Mouse (Mus musculus): ENCODE measurements around the gene Etnk1. TPM values are rescaled to one million over a fixed set of nuclear protein-coding genes. Genes with fewer than 3 reads are reported as not detected.

Gene Etnk1
- total RNA-seq (2014; rRNA removed) (26.4 and 36.6 TPM in 2 replicates), polyA plus RNA-seq (2012; rRNA removed) (14.0 and 14.4 TPM in 2 replicates)

GRCm38 (mm10) chr6:143166452-143167357 lies at the start of gene Etnk1:
TSS of gene Etnk1 (plus strand) at chr6:143167221.
- peak; percentile 82 for DNase-seq (ENCODE audit: extremely low read depth, low read depth, low spot score)
- Histone ChIP-seq H3K4me1 (ENCODE audit: control insufficient read depth, insufficient read depth, low read length) (peaks cover 9% of the 10 kb centered on the region), H3K36me3 (ENCODE audit: control insufficient read depth, insufficient read depth, low read length) (no peaks in the 10 kb centered on the region), H3K27me3 (ENCODE audit: control insufficient read depth, insufficient read depth, low read length) (no peaks in the 10 kb centered on the region), H3K27ac (replicated peaks; ENCODE audit: insufficient read depth, low read depth, low read length) (peak within 1 kb of the TSS; percentile 52), H3K79me2 (ENCODE audit: control insufficient read depth, insufficient read depth, low read length) (peaks cover 12% of the 10 kb centered on the region; the same call in 1 of the 2 replicates), H3K9ac (ENCODE audit: low read depth, low read length) (peak within 1 kb of the TSS; percentile 94), H3K4me3 (ENCODE audit: insufficient read depth, low read depth, low read length) (peak within 1 kb of the TSS; percentile 73)
- WGBS, result under 1% methylated on average over 76 of the region's 81 CpGs
- TF ChIP-seq POLR2A (IDR thresholded peaks at IDR 0.05; ENCODE audit: extremely low read depth, insufficient read depth, low read length), result peak; percentile 89
- TF ChIP-seq CTCF (IDR thresholded peaks at IDR 0.05; ENCODE audit: low read depth, low read length), result 0 out of 2 replicates have a peak, but pooled peaks have one; percentile 12

GRCm38 (mm10) chr6:143119325-143119724 lies 47.7 kb upstream of the Etnk1 start:
- no peaks in the 10 kb centered on the region for H3K36me3 ChIP-seq (ENCODE audit: control insufficient read depth, insufficient read depth, low read length)
- H3K27ac ChIP-seq (replicated peaks; ENCODE audit: insufficient read depth, low read depth, low read length), result no peak overlapping the region
- 96% methylated on average over 6 of the region's 6 CpGs for WGBS
- H3K9ac ChIP-seq (ENCODE audit: low read depth, low read length), result no peak overlapping the region
- TF ChIP-seq CTCF (IDR thresholded peaks at IDR 0.05; ENCODE audit: low read depth, low read length) (no peak), POLR2A (IDR thresholded peaks at IDR 0.05; ENCODE audit: extremely low read depth, insufficient read depth, low read length) (no peak)
- DNase-seq (ENCODE audit: extremely low read depth, low read depth, low spot score), result no peak
- H3K27me3 ChIP-seq (ENCODE audit: control insufficient read depth, insufficient read depth, low read length), result no peaks in the 10 kb centered on the region
- H3K4me1 ChIP-seq (ENCODE audit: control insufficient read depth, insufficient read depth, low read length), result peaks cover 3% of the 10 kb centered on the region; the same call in 1 of the 2 replicates
- no peaks in the 10 kb centered on the region for H3K79me2 ChIP-seq (ENCODE audit: control insufficient read depth, insufficient read depth, low read length)
- no peak overlapping the region for H3K4me3 ChIP-seq (ENCODE audit: insufficient read depth, low read depth, low read length)

GRCm38 (mm10) chr6:143125721-143126120 lies 41.3 kb upstream of the Etnk1 start:
- H3K4me1 ChIP-seq (ENCODE audit: control insufficient read depth, insufficient read depth, low read length), result no peaks in the 10 kb centered on the region
- H3K27me3 ChIP-seq (ENCODE audit: control insufficient read depth, insufficient read depth, low read length), result no peaks in the 10 kb centered on the region
- no peak for TF ChIP-seq CTCF (IDR thresholded peaks at IDR 0.05; ENCODE audit: low read depth, low read length)
- no peak for TF ChIP-seq POLR2A (IDR thresholded peaks at IDR 0.05; ENCODE audit: extremely low read depth, insufficient read depth, low read length)
- H3K79me2 ChIP-seq (ENCODE audit: control insufficient read depth, insufficient read depth, low read length), result no peaks in the 10 kb centered on the region
- no peak for DNase-seq (ENCODE audit: extremely low read depth, low read depth, low spot score)
- H3K36me3 ChIP-seq (ENCODE audit: control insufficient read depth, insufficient read depth, low read length), result no peaks in the 10 kb centered on the region
- no peak overlapping the region for H3K4me3 ChIP-seq (ENCODE audit: insufficient read depth, low read depth, low read length)
- H3K27ac ChIP-seq (replicated peaks; ENCODE audit: insufficient read depth, low read depth, low read length), result no peak overlapping the region
- H3K9ac ChIP-seq (ENCODE audit: low read depth, low read length), result no peak overlapping the region

GRCm38 (mm10) chr6:143129466-143129865 lies 37.6 kb upstream of the Etnk1 start:
- Histone ChIP-seq H3K9ac (ENCODE audit: low read depth, low read length) (no peak overlapping the region), H3K36me3 (ENCODE audit: control insufficient read depth, insufficient read depth, low read length) (no peaks in the 10 kb centered on the region), H3K79me2 (ENCODE audit: control insufficient read depth, insufficient read depth, low read length) (no peaks in the 10 kb centered on the region), H3K4me1 (ENCODE audit: control insufficient read depth, insufficient read depth, low read length) (peaks cover 2% of the 10 kb centered on the region; the same call in 1 of the 2 replicates), H3K4me3 (ENCODE audit: insufficient read depth, low read depth, low read length) (no peak overlapping the region), H3K27me3 (ENCODE audit: control insufficient read depth, insufficient read depth, low read length) (no peaks in the 10 kb centered on the region), H3K27ac (replicated peaks; ENCODE audit: insufficient read depth, low read depth, low read length) (no peak overlapping the region)
- DNase-seq (ENCODE audit: extremely low read depth, low read depth, low spot score), result no peak
- 92% methylated on average over 7 of the region's 7 CpGs for WGBS
- no peak for TF ChIP-seq POLR2A (IDR thresholded peaks at IDR 0.05; ENCODE audit: extremely low read depth, insufficient read depth, low read length)

GRCm38 (mm10) chr6:143129952-143130351 lies 37.1 kb upstream of the Etnk1 start:
- DNase-seq (ENCODE audit: extremely low read depth, low read depth, low spot score), result no peak
- 82% methylated on average over 3 of the region's 3 CpGs for WGBS
- no peak overlapping the region for H3K4me3 ChIP-seq (ENCODE audit: insufficient read depth, low read depth, low read length)
- no peak overlapping the region for H3K9ac ChIP-seq (ENCODE audit: low read depth, low read length)
- no peak overlapping the region for H3K27ac ChIP-seq (replicated peaks; ENCODE audit: insufficient read depth, low read depth, low read length)
- TF ChIP-seq POLR2A (IDR thresholded peaks at IDR 0.05; ENCODE audit: extremely low read depth, insufficient read depth, low read length) (no peak), CTCF (IDR thresholded peaks at IDR 0.05; ENCODE audit: low read depth, low read length) (no peak)
- H3K27me3 ChIP-seq (ENCODE audit: control insufficient read depth, insufficient read depth, low read length), result no peaks in the 10 kb centered on the region
- H3K79me2 ChIP-seq (ENCODE audit: control insufficient read depth, insufficient read depth, low read length), result no peaks in the 10 kb centered on the region
- peaks cover 2% of the 10 kb centered on the region; the same call in 1 of the 2 replicates for H3K4me1 ChIP-seq (ENCODE audit: control insufficient read depth, insufficient read depth, low read length)
- H3K36me3 ChIP-seq (ENCODE audit: control insufficient read depth, insufficient read depth, low read length), result no peaks in the 10 kb centered on the region

GRCm38 (mm10) chr6:143130411-143130810 lies 36.6 kb upstream of the Etnk1 start:
- WGBS, result 82% methylated on average over 4 of the region's 4 CpGs

More at GRCm38 (mm10) chr6:143130411-143130810, 36.6 kb upstream of the Etnk1 start:
- no peaks in the 10 kb centered on the region for H3K36me3 ChIP-seq (ENCODE audit: control insufficient read depth, insufficient read depth, low read length)
- H3K27ac ChIP-seq (replicated peaks; ENCODE audit: insufficient read depth, low read depth, low read length), result no peak overlapping the region
- no peak overlapping the region for H3K9ac ChIP-seq (ENCODE audit: low read depth, low read length)
- H3K4me1 ChIP-seq (ENCODE audit: control insufficient read depth, insufficient read depth, low read length), result peaks cover 2% of the 10 kb centered on the region; the same call in 1 of the 2 replicates
- H3K79me2 ChIP-seq (ENCODE audit: control insufficient read depth, insufficient read depth, low read length), result no peaks in the 10 kb centered on the region
- no peaks in the 10 kb centered on the region for H3K27me3 ChIP-seq (ENCODE audit: control insufficient read depth, insufficient read depth, low read length)
- no peak overlapping the region for H3K4me3 ChIP-seq (ENCODE audit: insufficient read depth, low read depth, low read length)
- TF ChIP-seq CTCF (IDR thresholded peaks at IDR 0.05; ENCODE audit: low read depth, low read length), result no peak
- TF ChIP-seq POLR2A (IDR thresholded peaks at IDR 0.05; ENCODE audit: extremely low read depth, insufficient read depth, low read length), result no peak
- no peak for DNase-seq (ENCODE audit: extremely low read depth, low read depth, low spot score)

Data from liver, adult 2 months (tissue).